Mouse (Mus musculus): ENCODE measurements at regions not wholly inside any gene's neighbourhood (a gene's known extent, or its start where the extent isn't known, plus 50 kb on each side); places are given as distances from the start of the nearest gene placed in this dataset.

DNA sequence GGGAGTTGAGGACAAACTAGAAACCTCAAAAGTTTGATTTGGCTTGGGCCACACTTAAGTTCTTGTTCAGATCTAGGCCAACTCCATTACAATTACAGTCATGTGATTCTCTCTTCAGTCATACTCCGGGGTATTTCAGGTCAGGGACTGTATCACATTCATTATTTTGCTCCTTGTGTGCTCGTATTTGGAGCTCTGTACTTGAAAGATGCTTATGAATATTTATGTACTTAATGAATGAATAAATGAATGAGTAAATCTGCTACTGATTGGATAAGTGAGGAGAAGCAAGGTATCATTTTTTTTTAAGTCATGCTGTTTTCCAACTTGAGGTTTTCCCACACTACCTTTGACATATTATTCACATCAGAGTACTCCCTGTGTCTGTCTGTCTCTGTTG, 69.4 kb upstream of the Hs3st1 start:
- H3K36me3 ChIP-seq (replicated peaks): no peaks in the 10 kb centered on the region
- 81% methylated on average over 2 of the region's 2 CpGs for WGBS
- H3K27ac ChIP-seq: no peak overlapping the region
- DNase-seq (ENCODE audit: extremely low spot score, low spot score): no peak
- H3K9me3 ChIP-seq: no peaks in the 10 kb centered on the region
- H3K4me1 ChIP-seq: no peaks in the 10 kb centered on the region
- H3K4me3 ChIP-seq: no peak overlapping the region
- H3K27me3 ChIP-seq (ENCODE audit: poor library complexity, severe bottlenecking): no peaks in the 10 kb centered on the region

DNA sequence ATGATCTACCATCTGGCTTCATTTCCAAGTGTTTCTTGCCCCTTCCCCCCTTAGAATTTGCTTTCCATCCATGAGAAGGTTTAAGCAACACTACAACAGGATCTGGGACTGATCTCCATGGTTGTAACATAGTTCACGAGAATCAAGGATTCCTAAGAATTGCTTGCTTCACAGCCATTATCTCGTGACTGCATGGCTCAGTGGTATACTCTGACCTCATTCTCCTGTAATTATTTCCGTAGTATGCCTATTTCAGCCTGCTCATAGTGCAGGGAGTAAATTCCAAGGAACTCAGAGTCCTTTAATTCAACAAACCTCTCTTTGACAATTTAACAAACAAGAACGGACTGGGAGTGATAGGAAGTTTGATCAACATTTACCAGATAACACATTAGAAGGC, 51.4 kb upstream of the Hs3st1 start:
- Histone ChIP-seq H3K36me3 (replicated peaks) (no peaks in the 10 kb centered on the region), H3K4me1 (no peaks in the 10 kb centered on the region), H3K27me3 (ENCODE audit: poor library complexity, severe bottlenecking) (no peaks in the 10 kb centered on the region), H3K27ac (no peak overlapping the region), H3K9me3 (peaks cover 6% of the 10 kb centered on the region), H3K4me3 (no peak overlapping the region)
- DNase-seq (ENCODE audit: extremely low spot score, low spot score): no peak
- 77% methylated on average over 4 of the region's 4 CpGs for WGBS

Data from forebrain, embryonic 10.5 days (tissue).